Mouse (Mus musculus) urinary bladder, postnatal 36 days (tissue): Measurements from ENCODE around the gene Vav2.

Experiments used
- DNase-seq, 2 experiments: peaks; one replicate each; pipeline ENCODE4 v3.0.0; 2022; ENCODE audit warnings: low spot score in 2 of 2, mixed read lengths in 1 of 2

Vav2 gene

DNA sequence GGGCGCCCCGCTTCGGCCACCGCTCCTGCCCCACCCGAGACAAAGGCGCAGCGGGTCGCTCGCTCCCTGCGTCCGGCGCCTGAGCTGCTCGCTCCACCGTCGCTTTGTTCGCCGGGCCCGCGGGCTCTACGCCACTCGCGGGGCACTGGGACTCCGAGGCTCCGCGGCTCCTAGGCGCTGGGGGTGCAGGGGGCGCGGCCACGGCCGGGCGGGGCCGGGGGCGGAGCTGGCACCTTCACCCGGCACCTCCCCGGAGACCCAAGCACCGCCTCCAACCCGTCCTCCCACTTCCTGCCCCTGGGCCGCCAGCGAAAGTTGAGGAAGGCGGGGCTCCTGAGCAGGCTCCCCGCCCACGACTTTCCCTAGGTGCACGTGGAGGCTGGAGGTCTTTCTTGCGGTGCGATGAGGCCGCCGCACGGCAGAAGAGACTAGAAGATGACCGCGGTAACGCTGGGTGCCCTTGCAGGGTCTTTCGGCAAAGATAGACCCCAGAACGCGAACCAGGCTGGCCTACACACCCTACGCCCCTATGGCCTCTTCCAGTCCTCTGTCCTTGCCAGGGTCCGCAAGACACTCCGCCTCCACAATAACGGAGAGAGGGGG lies at the start of gene Vav2:
TSS of gene Vav2 (minus strand) at position 179 of the 603 bp plus-strand sequence.
- DNase-seq: peak; percentile 90 to 94

DNA sequence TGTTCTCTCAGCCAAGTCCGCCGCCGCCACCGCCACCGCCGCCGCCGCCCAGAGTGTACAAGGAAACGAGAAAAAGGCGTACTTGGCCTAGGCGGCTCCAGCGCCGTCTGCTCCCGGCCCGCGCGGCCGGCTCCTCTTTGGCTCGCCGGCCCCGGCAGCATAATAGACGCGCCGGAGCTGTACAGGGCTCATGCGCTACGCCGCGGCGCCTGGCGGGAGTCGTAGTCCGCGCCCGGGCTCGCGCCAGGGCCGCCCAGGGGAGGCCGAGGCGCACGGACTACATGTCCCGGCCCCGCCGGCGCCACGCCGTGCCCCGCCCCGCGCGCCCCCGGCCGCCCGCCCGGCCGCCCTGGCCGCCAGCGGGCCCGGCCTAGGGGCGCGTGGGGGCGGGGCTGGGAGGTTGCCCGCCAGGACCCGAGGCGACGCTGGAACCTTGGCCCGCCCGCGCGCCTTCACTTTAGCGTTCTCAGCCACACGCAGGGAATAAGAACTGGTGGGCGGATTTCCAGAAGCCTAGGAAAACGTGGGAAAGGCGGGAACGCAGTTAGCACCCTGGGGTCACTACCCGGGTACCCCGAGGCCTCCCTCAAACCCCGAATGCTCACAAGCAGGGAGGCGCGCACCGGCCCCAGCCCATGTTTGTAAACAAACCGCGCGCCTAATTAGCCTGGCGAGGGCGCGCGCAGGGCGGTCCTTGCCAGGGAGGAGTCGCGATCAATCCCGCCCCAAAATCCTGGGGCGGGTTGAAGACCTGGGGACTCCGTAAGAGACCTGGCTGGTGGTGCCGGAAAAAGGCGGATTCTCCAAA lies 48.9 kb upstream of the Vav2 start:
- peak; percentile 86 to 91 for DNase-seq

DNA sequence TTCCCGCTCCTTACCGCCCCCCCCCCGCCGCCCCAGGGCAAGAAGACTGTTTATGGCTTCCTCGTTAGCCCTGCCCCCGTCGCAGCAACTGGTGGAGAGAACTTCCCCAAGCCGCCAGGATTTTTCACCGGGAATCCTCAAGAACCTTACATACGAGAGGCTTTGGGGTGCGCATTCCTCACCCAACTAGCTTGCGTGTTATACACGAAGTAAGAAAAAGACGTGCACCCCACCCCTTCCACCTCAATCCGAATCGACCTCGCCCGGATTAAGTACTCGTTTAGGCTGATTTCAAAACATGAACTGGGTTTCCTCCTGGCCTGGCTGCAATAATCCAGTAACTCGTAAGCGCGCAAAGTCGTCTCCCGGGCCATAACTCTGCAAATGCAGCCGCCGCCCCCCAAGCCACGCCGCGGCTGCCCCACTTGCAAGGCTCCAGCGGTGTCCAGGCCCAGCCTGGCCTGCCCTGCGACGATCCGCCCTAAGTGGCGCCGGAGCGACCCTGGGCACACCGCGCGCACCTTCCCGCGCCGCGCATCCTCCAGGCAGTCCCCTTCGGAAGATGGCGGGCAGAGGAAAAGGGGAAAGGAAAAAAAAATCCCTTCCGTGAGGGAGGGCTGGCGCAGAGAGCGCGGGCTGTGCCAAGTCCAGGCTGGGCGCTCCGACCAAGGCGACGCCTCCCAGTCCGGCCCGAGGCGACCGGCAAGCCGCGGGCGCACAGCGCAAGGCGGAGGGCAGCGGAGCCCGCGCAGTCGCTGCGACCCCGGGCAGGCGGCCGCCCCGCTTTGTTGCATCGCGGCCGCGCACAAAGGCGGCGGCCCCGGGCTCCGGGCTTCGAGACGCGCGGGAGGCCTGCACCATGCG lies 48.0 kb upstream of the Vav2 start:
- DNase-seq: peak; percentile 31 to 38

- DNase-seq: no peak
Observed at GRCm38 (mm10) chr2:27473911-27474310, 47.1 kb upstream of the Vav2 start.

- no peak for DNase-seq
Observed at GRCm38 (mm10) chr2:27473061-27473765, 46.4 kb upstream of the Vav2 start.

DNA sequence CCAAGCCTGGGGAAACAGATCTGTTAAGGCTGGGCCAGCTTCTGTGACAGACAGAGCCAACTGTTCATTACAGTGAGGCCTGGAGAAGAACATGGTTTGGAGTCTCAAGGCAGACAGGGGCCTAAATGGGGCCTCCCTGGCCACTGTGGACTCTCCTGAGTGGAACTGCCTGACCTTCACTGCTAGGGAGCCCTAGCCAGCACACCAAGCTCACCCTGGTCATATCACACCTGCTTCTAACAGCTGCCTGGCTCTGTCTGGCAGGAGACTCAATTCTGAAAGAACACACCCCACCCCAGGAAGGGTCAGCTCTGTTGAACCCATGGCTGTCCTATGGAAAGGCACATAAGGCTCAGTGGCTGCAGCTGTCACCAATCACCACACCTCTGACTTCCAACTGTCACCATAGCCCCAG lies 44.3 kb upstream of the Vav2 start:
- DNase-seq: no peak

DNA sequence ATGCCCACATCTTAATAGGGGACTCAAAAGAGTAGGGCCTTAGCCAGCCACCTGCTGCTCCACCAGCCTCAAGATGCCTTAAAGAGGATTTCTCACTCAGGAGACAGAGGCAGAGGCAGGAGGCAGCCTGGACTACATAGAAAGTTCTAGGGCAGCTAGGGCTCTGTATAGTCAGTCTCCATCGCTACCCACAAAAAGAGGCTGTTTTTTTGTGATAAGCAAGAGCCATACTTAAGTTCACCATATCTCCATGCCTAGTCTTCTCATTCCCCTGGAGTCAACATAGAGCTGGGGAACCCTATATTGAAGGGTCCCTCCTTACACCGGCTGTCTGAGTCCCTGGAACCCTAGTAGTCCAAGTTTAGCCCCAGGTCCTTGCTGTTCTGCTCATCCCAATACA lies 43.7 kb upstream of the Vav2 start:
- no peak for DNase-seq

- no peak for DNase-seq
Observed at GRCm38 (mm10) chr2:27469991-27470355, 43.1 kb upstream of the Vav2 start.

- DNase-seq: no peak
Observed at GRCm38 (mm10) chr2:27469292-27469990, 42.6 kb upstream of the Vav2 start.

DNA sequence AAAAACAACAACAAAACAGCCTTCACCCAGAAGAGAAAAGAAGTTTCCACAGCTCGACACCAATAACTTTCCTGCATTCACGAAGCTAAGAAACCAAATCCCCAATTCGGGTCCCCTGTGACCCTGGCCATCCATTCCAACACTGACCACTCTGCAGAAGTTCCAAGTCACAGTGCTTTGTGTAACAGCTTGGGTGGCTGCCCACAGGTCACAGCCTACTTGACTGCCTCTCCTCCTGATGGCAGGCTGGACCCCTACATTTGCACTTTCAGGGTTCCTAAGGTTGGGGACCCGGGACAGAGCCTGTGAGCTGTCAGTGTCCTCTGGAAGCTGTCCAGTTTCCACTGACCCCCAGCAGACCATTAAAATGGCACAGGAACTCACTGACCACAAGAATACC lies 36.1 kb upstream of the Vav2 start:
- peak in 1 of 2 experiments; percentile 1 for DNase-seq

- DNase-seq: no peak
Observed at GRCm38 (mm10) chr2:27461881-27462660, 35.2 kb upstream of the Vav2 start.

GRCm38 (mm10) chr2:27460651-27461050 lies 33.8 kb upstream of the Vav2 start:
- no peak for DNase-seq

- DNase-seq: no peak
Observed at GRCm38 (mm10) chr2:27460163-27460562, 33.3 kb upstream of the Vav2 start.

DNA sequence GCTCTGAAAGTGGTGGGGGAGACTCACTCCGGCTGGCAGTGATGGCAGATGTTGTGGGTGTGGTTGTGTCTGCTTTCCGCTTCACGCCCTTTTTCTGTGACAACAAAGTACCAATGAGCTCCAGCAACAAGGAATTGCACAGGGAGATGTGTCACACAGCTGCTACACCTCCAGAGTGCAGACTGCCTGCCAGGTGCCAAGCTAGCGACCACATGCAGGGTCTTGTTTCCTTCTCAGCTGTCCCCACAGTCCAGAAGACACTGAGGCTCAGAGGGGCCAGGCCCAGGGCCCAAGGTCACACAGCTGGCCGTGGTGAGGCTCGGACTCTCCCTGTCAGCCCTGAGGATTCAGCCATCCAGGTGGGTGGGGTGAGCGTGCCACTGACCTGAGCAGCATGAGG lies 32.9 kb upstream of the Vav2 start:
- DNase-seq: no peak

DNA sequence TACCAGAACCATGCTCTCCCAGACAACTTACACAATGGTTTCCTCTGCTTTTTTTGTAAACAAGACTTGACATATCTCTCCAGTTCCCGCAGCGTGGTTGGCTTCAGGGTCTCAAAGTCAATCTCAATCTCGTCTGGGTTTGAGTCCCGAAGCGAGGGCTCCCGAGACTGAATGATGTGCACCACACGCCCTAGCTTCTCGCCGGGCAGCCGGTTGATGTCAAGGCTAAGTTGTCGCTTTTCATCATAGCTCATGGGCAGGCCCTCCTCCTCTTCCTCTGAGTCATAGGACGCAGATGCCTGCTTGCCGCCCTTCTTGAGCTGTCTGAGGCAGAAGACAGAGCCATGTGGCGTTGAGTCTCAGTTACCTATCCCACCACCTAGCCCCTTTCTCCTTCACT lies 23.4 kb upstream of the Vav2 start:
- no peak for DNase-seq

GRCm38 (mm10) chr2:27447782-27448181 lies 20.9 kb upstream of the Vav2 start:
- DNase-seq: no peak

- no peak for DNase-seq
Observed at GRCm38 (mm10) chr2:27446812-27447211, 20.0 kb upstream of the Vav2 start.

- no peak for DNase-seq
Observed at GRCm38 (mm10) chr2:27445910-27446309, 19.1 kb upstream of the Vav2 start.

DNA sequence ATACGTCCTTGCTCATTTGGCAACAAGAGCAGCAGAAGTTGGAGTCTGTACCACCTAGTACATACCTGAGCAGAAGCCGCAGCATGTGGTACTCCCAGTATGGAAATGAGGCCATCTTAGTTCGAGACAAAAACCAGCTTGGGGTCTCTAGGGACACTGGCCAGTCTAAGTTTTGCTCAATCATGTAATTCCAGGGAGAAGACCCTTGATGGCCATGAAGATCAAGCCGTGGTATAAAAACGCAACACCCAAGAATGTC lies 16.5 kb upstream of the Vav2 start:
- DNase-seq: no peak

- DNase-seq: no peak
Observed at GRCm38 (mm10) chr2:27442708-27443449, 16.0 kb upstream of the Vav2 start.
